Mouse (Mus musculus): ENCODE data around the gene Sash1.

Sash1 gene

GRCm38 (mm10) chr10:8885630-8886527, at the start of gene Sash1:
Gene Sash1, minus strand, starts transcription at chr10:8886070.
- peak; percentile 90 for DNase-seq

GRCm38 (mm10) chr10:8935601-8936000, 49.7 kb upstream of the Sash1 start:
- DNase-seq, result no peak

GRCm38 (mm10) chr10:8933451-8934372, 47.8 kb upstream of the Sash1 start:
- DNase-seq, result no peak

GRCm38 (mm10) chr10:8931548-8932240, 45.8 kb upstream of the Sash1 start:
- DNase-seq, result no peak

GRCm38 (mm10) chr10:8930672-8931071, 44.8 kb upstream of the Sash1 start:
- no peak for DNase-seq

- DNase-seq, result no peak
Measured at GRCm38 (mm10) chr10:8928775-8929647, 43.1 kb upstream of the Sash1 start.

- no peak for DNase-seq
Measured at GRCm38 (mm10) chr10:8928261-8928660, 42.4 kb upstream of the Sash1 start.

GRCm38 (mm10) chr10:8926906-8927305, 41.0 kb upstream of the Sash1 start:
- no peak for DNase-seq

- no peak for DNase-seq
Measured at GRCm38 (mm10) chr10:8926295-8926694, 40.4 kb upstream of the Sash1 start.

- DNase-seq, result no peak
Measured at GRCm38 (mm10) chr10:8925299-8925698, 39.4 kb upstream of the Sash1 start.

- DNase-seq, result no peak
Measured at GRCm38 (mm10) chr10:8921098-8921693, 35.3 kb upstream of the Sash1 start.

GRCm38 (mm10) chr10:8917798-8918197, 31.9 kb upstream of the Sash1 start:
- DNase-seq, result no peak

GRCm38 (mm10) chr10:8917350-8917749, 31.5 kb upstream of the Sash1 start:
- DNase-seq, result no peak

GRCm38 (mm10) chr10:8915755-8916154, 29.9 kb upstream of the Sash1 start:
- DNase-seq, result no peak

GRCm38 (mm10) chr10:8913904-8914303, 28.0 kb upstream of the Sash1 start:
- no peak for DNase-seq

GRCm38 (mm10) chr10:8912706-8913275, 26.9 kb upstream of the Sash1 start:
- DNase-seq, result peak; percentile 66

GRCm38 (mm10) chr10:8912213-8912612, 26.3 kb upstream of the Sash1 start:
- DNase-seq, result no peak

- no peak for DNase-seq
Measured at GRCm38 (mm10) chr10:8910237-8910990, 24.5 kb upstream of the Sash1 start.

GRCm38 (mm10) chr10:8903086-8903485, 17.2 kb upstream of the Sash1 start:
- no peak for DNase-seq

- no peak for DNase-seq
Measured at GRCm38 (mm10) chr10:8902412-8902811, 16.5 kb upstream of the Sash1 start.
